Mouse (Mus musculus) liver, embryonic 12.5 days (tissue): ENCODE data around the gene Gm2022. TPM values are rescaled to one million over a fixed set of nuclear protein-coding genes. Genes with fewer than 3 reads are reported as not detected.
A peak's percentile ranks its signal among the peaks of the same experiment; 100 is the strongest.
"Not testable (repeated sequence)": the region's sequence is repeated elsewhere in the genome, so short reads cannot be mapped to it uniquely, and the experiment has no call there.

Source experiments
- ATAC-seq: fragments of 200-750 bp; cut with Nextera tagmentation; 2 replicates; pipeline ENCODE4 v1.8.0; 2017; ENCODE audit warnings: moderate number of reproducible peaks, mild to moderate bottlenecking, moderate library complexity
- H3K27ac ChIP-seq: fragments of 300-500 bp; sonication (generic); 2 replicates; pipeline ENCODE4 v1.5.1; 2016; ENCODE audit warnings: mild to moderate bottlenecking
- H3K27me3 ChIP-seq: fragments of 300-500 bp; sonication (generic); replicated peaks from 2 replicates; pipeline ENCODE4 v1.6.1; 2016; ENCODE audit warnings: mild to moderate bottlenecking, moderate library complexity
- H3K36me3 ChIP-seq: fragments of 300-500 bp; sonication (generic); 2 replicates; pipeline ENCODE4 v1.6.1; 2016; ENCODE audit warnings: mild to moderate bottlenecking, moderate library complexity
- H3K4me1 ChIP-seq: fragments of 300-500 bp; sonication (generic); 2 replicates; pipeline ENCODE4 v1.6.1; 2016
- H3K4me2 ChIP-seq: fragments of 300-500 bp; sonication (generic); 2 replicates; pipeline ENCODE4 v1.6.1; 2016; ENCODE audit warnings: mild to moderate bottlenecking, moderate library complexity
- H3K4me3 ChIP-seq: fragments of 300-500 bp; sonication (generic); 2 replicates; pipeline ENCODE4 v1.5.1; 2016; ENCODE audit warnings: mild to moderate bottlenecking, moderate library complexity
- H3K9ac ChIP-seq: fragments of 300-500 bp; sonication (generic); 2 replicates; pipeline ENCODE4 v1.6.1; 2016; ENCODE audit warnings: mild to moderate bottlenecking, moderate library complexity
- H3K9me3 ChIP-seq: fragments of 300-500 bp; sonication (generic); replicated peaks from 2 replicates; pipeline ENCODE4 v1.6.1; 2016; ENCODE audit warnings: mild to moderate bottlenecking, moderate library complexity
- WGBS: fragments of 180-500 bp; shearing (Covaris S2); methylation state at CpG from one replicate; pipeline ENCODE4 v1.1.7; 2016; ENCODE audit not compliant: insufficient replicate concordance; 5-methylcytosine and 5-hydroxymethylcytosine counted together
- polyA plus RNA-seq: library from polyadenylated mRNA; unstranded; fragments of >200 nt; fragmentation: Nextera tagmentation; extraction: Ambion mirVana; gene quantifications from 2 replicates; pipeline ENCODE4 v1.2.1, GENCODE M21; 2016

The Gm2022 gene
- polyA plus RNA-seq, result not detected in 2 replicates

- not testable (repeated sequence) for H3K4me1 ChIP-seq, H3K27ac ChIP-seq, H3K9ac ChIP-seq, H3K4me3 ChIP-seq, H3K9me3 ChIP-seq, H3K27me3 ChIP-seq, H3K4me2 ChIP-seq, ATAC-seq, H3K36me3 ChIP-seq
- WGBS, result 17% methylated on average over 1 of the region's 1 CpGs
Observed at GRCm38 (mm10) chr12:87895070-87895469, at the start of gene Gm2022. Gene Gm2022 (plus strand): TSS chr12:87895370.

- H3K36me3 ChIP-seq, H3K27ac ChIP-seq, H3K4me3 ChIP-seq, H3K4me2 ChIP-seq, H3K27me3 ChIP-seq, H3K9me3 ChIP-seq, H3K9ac ChIP-seq, H3K4me1 ChIP-seq: not testable (repeated sequence)
- ATAC-seq, result peak; percentile 76
- WGBS, result no CpG with 5 or more reads among the region's 2 CpGs
Observed at GRCm38 (mm10) chr12:87850657-87851056, 44.5 kb upstream of the Gm2022 start.

GRCm38 (mm10) chr12:87856067-87856466 lies 39.1 kb upstream of the Gm2022 start:
- not testable (repeated sequence) for H3K36me3 ChIP-seq, ATAC-seq, H3K4me3 ChIP-seq, H3K27ac ChIP-seq, H3K9me3 ChIP-seq, H3K27me3 ChIP-seq, H3K4me2 ChIP-seq, H3K4me1 ChIP-seq, H3K9ac ChIP-seq
- 50% methylated on average over 1 of the region's 1 CpGs for WGBS

GRCm38 (mm10) chr12:87861740-87862692 lies 33.2 kb upstream of the Gm2022 start:
- not testable (repeated sequence) for H3K4me1 ChIP-seq, H3K36me3 ChIP-seq, H3K4me2 ChIP-seq, ATAC-seq, H3K9ac ChIP-seq, H3K4me3 ChIP-seq, H3K27me3 ChIP-seq, H3K27ac ChIP-seq
- 69% methylated on average over 23 of the region's 23 CpGs for WGBS
- H3K9me3 ChIP-seq, result peaks cover 21% of the 10 kb centered on the region

- not testable (repeated sequence) for H3K27me3 ChIP-seq, H3K4me1 ChIP-seq, H3K4me2 ChIP-seq, H3K9ac ChIP-seq, H3K27ac ChIP-seq, H3K4me3 ChIP-seq, H3K36me3 ChIP-seq
- WGBS, result 82% methylated on average over 8 of the region's 11 CpGs
- peaks cover 21% of the 10 kb centered on the region for H3K9me3 ChIP-seq
- ATAC-seq, result peak; percentile 33
Observed at GRCm38 (mm10) chr12:87863638-87864037, 31.5 kb upstream of the Gm2022 start.

GRCm38 (mm10) chr12:87864048-87864447 lies 31.1 kb upstream of the Gm2022 start:
- 64% methylated on average over 2 of the region's 2 CpGs for WGBS

GRCm38 (mm10) chr12:87873772-87874171 lies 21.4 kb upstream of the Gm2022 start, which contains the start of gene Gm2016:
Gene Gm2016 (plus strand): TSS chr12:87874072.
- not testable (repeated sequence) for H3K4me3 ChIP-seq, H3K4me2 ChIP-seq, ATAC-seq, H3K36me3 ChIP-seq, H3K9ac ChIP-seq, H3K27me3 ChIP-seq, H3K4me1 ChIP-seq, H3K27ac ChIP-seq, H3K9me3 ChIP-seq
- WGBS, result 61% methylated on average over 5 of the region's 5 CpGs

More at GRCm38 (mm10) chr12:87864048-87864447, 31.1 kb upstream of the Gm2022 start:
- H3K9me3 ChIP-seq, result peaks cover 21% of the 10 kb centered on the region
- not testable (repeated sequence) for H3K4me3 ChIP-seq, H3K27me3 ChIP-seq, H3K27ac ChIP-seq, H3K9ac ChIP-seq, H3K4me2 ChIP-seq, H3K4me1 ChIP-seq, H3K36me3 ChIP-seq
- ATAC-seq, result peak; percentile 47; the same call in 1 of the 2 replicates

GRCm38 (mm10) chr12:87919721-87920120 lies 24.6 kb downstream of the Gm2022 start, which contains the start of gene Gm2035:
Gene Gm2035 (minus strand): TSS chr12:87919857.
- not testable (repeated sequence) for H3K27ac ChIP-seq, H3K4me2 ChIP-seq, H3K4me3 ChIP-seq, ATAC-seq, H3K27me3 ChIP-seq, H3K4me1 ChIP-seq, H3K9ac ChIP-seq, H3K9me3 ChIP-seq, H3K36me3 ChIP-seq
- 58% methylated on average over 2 of the region's 2 CpGs for WGBS

Other genes with a start within 250 kb of the Gm2022 start
- gene Gm21319, start 119.6 kb upstream of the Gm2022 start, polyA plus RNA-seq, result not detected in 2 replicates
- not detected in 2 replicates for gene Gm21936, start 99.9 kb upstream of the Gm2022 start, polyA plus RNA-seq
- not detected in 2 replicates for gene BB287469, start 78.8 kb upstream of the Gm2022 start, polyA plus RNA-seq
- gene Gm2001, start 53.0 kb upstream of the Gm2022 start, polyA plus RNA-seq, result not detected in 2 replicates
- gene Gm2016, start 21.3 kb upstream of the Gm2022 start, polyA plus RNA-seq, result not detected in 2 replicates
- gene Gm2035, start 24.5 kb downstream of the Gm2022 start, polyA plus RNA-seq, result not detected in 2 replicates
- not detected in 2 replicates for gene Gm2042, start 58.7 kb downstream of the Gm2022 start, polyA plus RNA-seq
- gene Gm2075, start 116.5 kb downstream of the Gm2022 start, polyA plus RNA-seq, result not detected in 2 replicates
- not detected in 2 replicates for gene Gm6803, start 123.4 kb downstream of the Gm2022 start, polyA plus RNA-seq
- not detected in 2 replicates for gene Gm2056, start 131.6 kb downstream of the Gm2022 start, polyA plus RNA-seq
- gene Gm16368, start 188.3 kb downstream of the Gm2022 start, polyA plus RNA-seq, result not detected in 2 replicates